Mouse (Mus musculus): ENCODE measurements around the gene Prps2.
A peak's percentile ranks its signal among the peaks of the same experiment; 100 is the strongest.
"Not testable (repeated sequence)": the region's sequence is repeated elsewhere in the genome, so short reads cannot be mapped to it uniquely, and the experiment has no call there.

Gene Prps2

DNA sequence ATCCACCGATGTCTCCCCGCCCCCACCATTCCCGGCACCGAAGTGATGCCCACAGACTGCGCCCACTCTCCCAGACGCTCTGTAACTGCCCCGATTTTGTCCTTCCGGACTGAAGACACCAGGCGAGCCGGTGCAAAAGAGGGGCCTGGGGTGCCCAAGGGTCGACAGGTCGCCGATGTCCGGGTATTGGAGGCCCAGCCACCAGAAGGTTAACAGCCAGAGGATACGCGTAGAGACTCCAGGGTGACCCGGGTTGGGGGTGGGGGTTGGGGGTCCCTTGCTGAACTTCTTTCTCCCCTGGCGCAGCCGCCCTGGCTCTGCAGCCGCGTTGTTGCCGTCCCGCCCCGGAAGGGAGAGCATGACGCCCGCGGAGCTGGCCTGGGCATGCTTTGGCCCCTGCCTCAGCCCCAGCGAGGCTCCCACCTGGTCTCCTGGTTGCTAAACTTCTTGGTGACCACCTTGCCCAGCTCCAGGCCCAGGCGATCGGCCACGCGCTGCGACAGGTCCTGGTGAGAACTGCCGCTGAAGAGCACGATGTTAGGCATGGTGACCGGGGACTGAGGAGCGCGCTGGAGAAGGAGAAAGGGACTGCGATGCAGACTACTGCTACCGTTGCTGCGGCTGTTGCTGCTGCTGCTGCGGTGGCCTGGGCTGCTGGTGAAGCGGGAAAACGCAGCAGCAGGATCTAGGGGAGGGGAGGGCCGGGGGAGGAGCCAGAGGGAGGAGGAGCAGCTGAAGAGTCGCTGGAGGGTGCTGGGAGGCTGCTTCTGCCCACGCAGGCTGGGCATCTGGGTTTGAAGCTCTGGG lies at the start of gene Prps2:
Gene Prps2 (minus strand): TSS at position 703 of the 807 bp plus-strand sequence.
- DNase-seq (ENCODE audit: low spot score), result peak; percentile 40

DNA sequence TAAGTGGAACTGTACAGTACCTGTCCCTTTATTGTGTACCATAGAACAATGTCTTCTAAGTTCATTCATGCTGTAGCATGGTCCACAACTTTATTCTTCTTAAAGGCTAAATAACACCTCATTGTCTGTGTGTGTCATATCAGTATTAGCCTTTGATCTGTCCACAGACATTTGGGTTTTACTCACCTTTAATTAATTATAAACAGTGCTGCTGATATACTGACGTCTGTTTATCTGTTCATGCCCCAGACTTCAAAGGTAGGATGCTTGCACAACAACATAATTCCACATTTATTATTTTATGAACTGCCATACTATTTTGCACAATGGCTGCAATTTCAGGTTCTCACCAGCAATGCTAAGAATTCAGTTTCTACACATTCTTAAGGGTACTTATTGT lies 35.1 kb upstream of the Prps2 start:
- DNase-seq (ENCODE audit: low spot score), result no peak

GRCm38 (mm10) chrX:167394940-167395339 lies 12.4 kb upstream of the Prps2 start:
- no peak for DNase-seq (ENCODE audit: low spot score)

DNA sequence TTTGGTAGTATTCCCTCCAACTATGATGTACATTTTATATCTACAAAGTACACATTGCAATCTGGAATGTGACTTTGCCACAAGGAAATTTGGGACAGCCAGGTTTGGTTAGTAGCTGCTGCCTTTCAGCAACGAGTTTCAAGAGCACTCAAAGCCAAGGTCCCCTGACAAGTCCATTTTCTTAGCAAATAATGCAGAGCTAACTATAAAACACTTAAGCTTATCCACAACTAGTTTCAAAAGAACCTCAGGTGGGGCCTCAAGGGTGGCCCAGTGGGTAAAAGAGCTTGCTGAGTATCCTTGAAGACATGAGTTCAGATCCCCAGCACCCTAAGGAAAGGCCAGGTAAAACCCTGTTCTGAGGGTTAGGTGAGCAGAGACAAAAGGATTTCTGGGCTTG lies 4.1 kb upstream of the Prps2 start:
- no peak for DNase-seq (ENCODE audit: low spot score)

- no peak for DNase-seq (ENCODE audit: low spot score)
Observed at GRCm38 (mm10) chrX:167382854-167383186, 271 bp upstream of the Prps2 start.

DNA sequence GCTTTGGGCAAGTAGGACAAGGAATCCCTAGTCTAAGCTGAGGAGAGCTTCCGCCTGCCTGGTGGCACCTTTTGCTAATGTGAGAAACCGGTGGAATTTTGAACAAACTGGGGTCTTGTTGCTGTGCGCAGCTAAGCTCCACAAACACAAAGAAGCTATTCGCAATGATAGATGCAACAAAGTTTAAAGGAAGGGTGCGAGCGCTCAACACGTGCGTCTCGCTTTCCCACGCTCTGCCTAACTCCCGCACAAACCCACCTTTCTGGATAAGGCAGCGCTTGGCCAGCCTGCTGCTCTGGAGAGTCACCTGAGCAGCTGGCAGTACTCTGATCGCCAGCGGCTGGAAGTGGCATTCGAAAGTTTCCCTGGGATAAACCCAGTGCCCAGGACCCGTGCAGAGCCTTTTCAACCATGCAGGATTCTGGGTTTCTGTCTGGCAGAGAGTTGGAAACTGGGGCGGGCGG lies 934 bp downstream of the Prps2 start:
- DNase-seq (ENCODE audit: low spot score), result no peak

DNA sequence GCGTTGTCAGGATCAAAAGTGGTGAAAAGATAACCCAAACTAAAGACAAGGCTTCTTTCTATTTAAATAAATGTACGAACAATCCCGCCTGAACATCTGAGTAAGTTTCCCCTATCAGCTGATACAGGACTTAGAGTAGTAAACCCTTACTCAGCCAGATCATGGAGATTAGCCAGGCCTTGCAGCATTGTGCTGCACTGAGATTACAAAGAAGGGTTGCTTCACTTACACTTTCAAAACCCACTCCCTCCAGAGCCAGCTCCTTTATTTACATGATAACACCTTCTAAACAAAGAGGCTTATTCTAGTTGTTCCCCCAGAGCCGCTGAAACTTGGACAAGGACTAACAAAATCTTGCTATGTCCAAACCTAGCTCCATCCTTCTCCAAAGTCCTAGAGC lies 2.5 kb downstream of the Prps2 start:
- DNase-seq (ENCODE audit: low spot score), result no peak

- DNase-seq (ENCODE audit: low spot score), result not testable (repeated sequence)
Observed at GRCm38 (mm10) chrX:167361231-167361630, 21.3 kb downstream of the Prps2 start.

DNA sequence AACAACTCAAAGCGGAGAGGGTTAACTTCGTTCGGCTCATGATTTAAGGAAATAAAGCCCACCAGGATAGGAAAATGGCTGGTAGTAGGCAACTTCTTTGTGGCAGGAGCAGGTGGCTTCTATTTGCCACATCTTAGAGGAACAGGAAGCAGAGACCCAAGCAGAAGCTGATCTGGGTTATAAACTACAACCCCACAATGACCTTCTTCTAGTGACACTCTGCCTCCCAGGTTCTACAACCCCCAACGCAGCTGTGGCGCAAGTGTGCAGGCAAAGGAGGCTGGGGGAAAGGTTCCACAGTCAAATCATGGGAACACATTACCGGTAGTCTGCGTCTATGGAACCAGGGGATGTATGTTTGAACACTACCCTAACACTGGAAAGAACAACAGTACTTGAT lies 22.8 kb downstream of the Prps2 start:
- DNase-seq (ENCODE audit: low spot score), result no peak

DNA sequence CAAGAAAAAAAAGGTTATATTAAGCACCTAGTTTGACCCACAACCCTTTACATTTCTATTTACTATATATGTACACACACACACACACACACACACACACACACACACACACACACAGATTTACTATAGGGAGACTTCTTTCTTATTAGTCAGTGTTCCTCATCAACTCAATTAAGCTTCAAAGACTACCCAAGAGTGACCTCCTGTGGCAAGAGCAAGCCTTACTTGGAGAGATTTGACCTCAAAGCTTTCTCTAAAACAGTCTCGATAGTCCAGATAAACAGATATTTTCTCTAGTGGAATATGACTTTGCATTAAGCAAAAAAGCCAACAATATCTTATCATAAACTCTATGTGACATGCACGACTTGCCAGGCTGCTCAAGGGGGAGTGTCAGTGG lies 25.1 kb downstream of the Prps2 start:
- DNase-seq (ENCODE audit: low spot score), result peak; percentile 30

DNA sequence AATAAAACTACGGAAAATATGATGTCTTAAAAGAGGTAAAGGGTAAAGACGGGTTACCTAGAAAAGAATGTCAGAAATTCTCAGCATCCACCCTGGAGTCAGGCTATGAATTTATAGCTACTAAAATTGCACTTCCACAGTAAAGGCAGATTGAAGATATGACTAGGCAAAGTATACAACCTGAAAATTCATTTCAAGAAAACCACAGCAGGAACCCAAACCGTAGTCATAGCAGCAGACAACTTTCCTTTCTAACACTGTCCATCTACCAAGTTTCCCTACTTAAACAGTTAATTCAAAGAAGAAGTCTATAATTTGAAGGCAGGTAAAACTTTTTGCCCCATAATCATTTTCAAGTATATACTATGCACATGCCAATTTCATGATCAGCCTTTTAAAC lies 26.6 kb downstream of the Prps2 start:
- DNase-seq (ENCODE audit: low spot score), result no peak

- no peak for DNase-seq (ENCODE audit: low spot score)
Observed at GRCm38 (mm10) chrX:167353617-167354016, 28.9 kb downstream of the Prps2 start.

- no peak for DNase-seq (ENCODE audit: low spot score)
Observed at GRCm38 (mm10) chrX:167346440-167346839, 36.1 kb downstream of the Prps2 start.

- no peak for DNase-seq (ENCODE audit: low spot score)
Observed at GRCm38 (mm10) chrX:167344356-167344755, 38.2 kb downstream of the Prps2 start.

- no peak for DNase-seq (ENCODE audit: low spot score)
Observed at GRCm38 (mm10) chrX:167341811-167342210, 40.7 kb downstream of the Prps2 start.

DNA sequence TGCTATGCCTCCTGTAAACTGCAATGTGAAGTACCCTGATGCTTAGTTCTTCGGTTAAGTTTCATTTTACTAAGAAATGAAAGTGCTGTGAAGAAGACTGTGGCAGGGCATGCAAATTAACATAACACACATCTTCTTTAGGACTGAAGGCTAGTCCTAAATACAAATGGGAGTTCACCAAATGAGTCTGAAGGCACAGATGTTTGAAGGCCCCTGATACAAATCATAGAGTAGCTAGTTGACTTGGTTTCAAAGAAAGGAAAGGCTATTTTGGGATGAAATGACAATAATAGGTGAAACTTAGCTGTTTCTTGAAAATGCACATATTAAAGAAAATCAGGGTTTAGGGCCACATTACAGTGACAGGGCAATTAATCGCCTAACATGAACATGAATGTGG lies 42.4 kb downstream of the Prps2 start:
- no peak for DNase-seq (ENCODE audit: low spot score)

DNA sequence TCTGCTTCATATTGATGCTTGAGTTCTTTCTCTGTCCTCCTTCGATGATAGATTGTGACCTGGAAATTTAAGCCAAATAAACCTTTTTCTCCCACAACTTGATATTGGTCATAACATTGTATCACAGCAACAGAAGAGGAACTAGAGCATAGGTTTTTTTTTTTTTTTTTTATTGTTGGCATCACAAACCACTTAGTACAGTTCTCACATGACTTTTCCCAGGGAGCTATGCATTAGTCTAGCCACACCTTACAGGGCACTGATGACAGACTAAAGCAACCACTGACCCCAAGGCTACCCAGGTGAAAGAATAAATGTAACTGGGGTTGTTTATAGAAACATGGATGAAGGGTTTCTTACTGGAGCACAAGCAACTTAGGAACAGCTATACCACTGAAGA lies 44.6 kb downstream of the Prps2 start:
- no peak for DNase-seq (ENCODE audit: low spot score)

DNA sequence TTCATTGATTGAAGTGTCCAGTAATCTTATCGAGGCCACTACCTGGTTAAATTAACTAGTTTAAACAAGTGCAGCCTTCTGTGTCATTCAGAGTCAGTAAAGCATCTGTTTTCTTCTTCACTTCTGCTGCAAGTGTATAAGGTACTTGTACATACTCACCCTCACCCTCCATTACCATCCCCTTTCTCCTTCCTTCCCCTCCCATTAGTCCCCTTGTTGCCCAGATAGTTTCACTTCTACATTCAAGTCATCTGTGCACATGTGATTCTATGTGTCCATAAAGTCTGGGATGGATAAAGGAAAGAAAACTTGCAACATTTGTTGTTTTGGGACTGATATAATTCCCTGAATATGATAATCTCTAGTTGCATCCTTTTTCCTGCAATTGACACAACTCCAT lies 48.0 kb downstream of the Prps2 start:
- no peak for DNase-seq (ENCODE audit: low spot score)

DNA sequence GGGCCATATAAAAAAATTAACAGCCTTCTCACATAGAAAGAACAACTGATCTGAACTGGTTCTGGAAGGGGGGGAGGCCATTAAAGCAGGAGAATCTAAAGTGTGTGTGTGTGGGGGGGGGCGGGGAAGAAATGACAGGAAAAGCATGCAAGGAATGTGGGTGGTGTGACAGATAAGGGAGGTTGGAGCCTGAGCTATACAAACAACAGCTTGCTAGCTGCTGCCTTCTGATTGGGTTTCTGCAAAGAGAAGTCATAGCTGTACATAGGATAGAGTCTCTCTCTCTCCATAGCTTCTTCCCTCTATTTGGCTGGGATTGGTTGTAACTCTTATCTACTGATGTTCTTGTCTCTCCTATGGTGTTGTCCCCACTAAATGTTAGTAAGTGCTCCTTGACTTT lies 49.9 kb downstream of the Prps2 start:
- no peak for DNase-seq (ENCODE audit: low spot score)

GRCm38 (mm10) chrX:167330993-167331392 lies 51.6 kb downstream of the Prps2 start:
- no peak for DNase-seq (ENCODE audit: low spot score)

DNA sequence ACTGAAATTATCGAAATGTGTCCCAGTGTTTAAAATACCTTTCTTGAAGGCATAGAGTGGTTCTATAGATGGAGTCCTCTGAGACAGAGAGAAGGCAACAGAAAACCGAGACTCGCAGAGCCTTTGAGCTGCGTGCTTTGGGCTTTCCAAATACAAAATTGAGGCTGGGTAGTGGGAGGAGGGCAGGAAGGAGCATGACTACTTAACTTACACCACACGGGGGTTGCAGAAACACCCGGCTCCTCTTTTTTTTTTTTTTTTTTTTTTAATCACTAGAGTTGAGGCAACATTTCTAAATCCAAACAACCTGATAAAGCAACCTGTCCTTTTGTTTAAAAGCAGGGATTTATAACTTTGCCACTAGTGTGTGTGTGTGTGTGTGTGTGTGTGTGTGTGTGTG lies 52.1 kb downstream of the Prps2 start, which contains the start of gene Tlr7:
Gene Tlr7 (minus strand): TSS at position 160 of the 400 bp plus-strand sequence.
- DNase-seq (ENCODE audit: low spot score), result no peak

DNA sequence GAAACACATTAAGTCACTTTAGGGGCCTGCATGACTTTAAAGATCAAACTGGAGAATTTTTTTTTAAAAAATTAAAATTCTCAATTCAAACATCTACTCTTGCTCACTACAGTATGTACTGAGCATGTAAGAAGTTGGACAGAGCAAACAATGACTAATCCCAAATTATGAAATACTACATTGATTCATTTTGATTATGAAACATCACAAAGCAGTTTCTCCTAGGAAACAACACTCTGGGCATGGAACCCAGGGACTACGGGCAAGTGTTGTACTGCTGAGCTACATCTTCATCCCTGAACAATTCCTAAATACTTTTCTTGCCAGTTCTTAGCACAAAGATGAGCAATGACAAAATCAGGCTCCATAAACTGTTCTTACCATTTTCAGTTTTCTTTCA lies 52.9 kb downstream of the Prps2 start:
- no peak for DNase-seq (ENCODE audit: low spot score)

DNA sequence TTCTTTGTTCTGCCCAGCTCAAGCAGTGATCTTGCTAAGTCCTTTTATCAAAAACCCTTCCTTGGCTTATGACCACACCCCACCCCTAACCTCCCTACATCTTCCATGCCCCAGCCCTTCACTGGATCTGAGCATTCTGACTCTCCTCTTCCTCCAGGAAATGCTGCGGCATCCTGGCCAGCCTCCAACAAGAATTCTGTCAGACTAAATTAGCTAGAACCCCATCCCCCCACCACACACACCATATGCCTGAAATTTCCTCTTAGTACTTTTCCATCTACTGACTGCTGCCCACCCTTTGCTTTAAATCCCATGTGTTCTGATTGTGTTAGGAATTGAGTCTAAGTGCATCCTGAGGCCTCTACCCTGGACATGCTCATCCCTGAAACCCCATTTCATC lies 53.5 kb downstream of the Prps2 start:
- DNase-seq (ENCODE audit: low spot score), result no peak

- no peak for DNase-seq (ENCODE audit: low spot score)
Observed at GRCm38 (mm10) chrX:167328519-167328918, 54.0 kb downstream of the Prps2 start.
